Mouse (Mus musculus) ES-E14 (cell line): ENCODE measurements around the gene Olfr74. TPM values are rescaled to one million over a fixed set of nuclear protein-coding genes. Genes with fewer than 3 reads are reported as not detected.
"Not testable (repeated sequence)": the region's sequence is repeated elsewhere in the genome, so short reads cannot be mapped to it uniquely, and the experiment has no call there.

Source experiments
- DNase-seq: peaks from one replicate; pipeline ENCODE4 v3.0.0-alpha.2; 2013; ENCODE audit warnings: low read depth, low spot score
- H3K27ac ChIP-seq: 2 replicates; pipeline ENCODE4 v1.5.1; 2012; ENCODE audit warnings: low read depth, mild to moderate bottlenecking, low read length, moderate library complexity, mixed read lengths; ENCODE audit not compliant: poor library complexity, insufficient read depth, severe bottlenecking
- H3K36me3 ChIP-seq: 2 replicates; pipeline ENCODE4 v1.6.1; 2012; ENCODE audit warnings: mild to moderate bottlenecking, low read length, moderate library complexity, mixed read lengths; ENCODE audit not compliant: control insufficient read depth, poor library complexity, insufficient read depth, severe bottlenecking
- H3K4me1 ChIP-seq, 2 experiments: fragments of 150-350 bp in 1 of 2; sonication (generic) in 1 of 2; 2 replicates each; pipeline ENCODE4 v1.6.1; 2012; ENCODE audit warnings: low read length in 2 of 2, mild to moderate bottlenecking in 1 of 2, mixed read lengths in 1 of 2; ENCODE audit not compliant: control insufficient read depth in 2 of 2, insufficient read depth in 2 of 2, poor library complexity in 1 of 2
- H3K4me3 ChIP-seq, 2 experiments: fragments of 150-350 bp in 1 of 2; sonication (generic) in 1 of 2; 2 replicates each; pipeline ENCODE4 v1.5.1; 2012; ENCODE audit warnings: low read length in 2 of 2, low read depth in 1 of 2, mild to moderate bottlenecking in 1 of 2, mixed read lengths in 1 of 2; ENCODE audit not compliant: insufficient read depth in 1 of 2, poor library complexity in 1 of 2, severe bottlenecking in 1 of 2
- H3K9ac ChIP-seq: 2 replicates; pipeline ENCODE4 v1.6.1; 2012; ENCODE audit warnings: low read depth, mild to moderate bottlenecking, low read length, mixed read lengths; ENCODE audit not compliant: poor library complexity, insufficient read depth, severe bottlenecking
- H3K9me3 ChIP-seq: fragments of 150-350 bp; sonication (generic); 2 replicates; pipeline ENCODE4 v1.6.1; 2012; ENCODE audit warnings: low read depth, mild to moderate bottlenecking, low read length; ENCODE audit not compliant: control insufficient read depth, insufficient read depth
- CHD2 ChIP-seq: IDR thresholded peaks from 2 replicates; pipeline ENCODE4 v1.6.1; 2014; ENCODE audit warnings: mild to moderate bottlenecking, low read depth, low read length, inconsistent platforms
- HCFC1 ChIP-seq: IDR thresholded peaks from 2 replicates; pipeline ENCODE4 v1.6.1; 2012; ENCODE audit warnings: low read length, inconsistent platforms, borderline replicate concordance; ENCODE audit not compliant: insufficient read depth
- MAFK ChIP-seq: IDR thresholded peaks from 2 replicates; pipeline ENCODE4 v1.6.1; 2014; ENCODE audit warnings: mild to moderate bottlenecking, low read depth, low read length, inconsistent platforms; ENCODE audit not compliant: insufficient read depth
- ZC3H11A ChIP-seq: IDR thresholded peaks from 2 replicates; pipeline ENCODE4 v1.6.1; 2012; ENCODE audit warnings: low read depth, mild to moderate bottlenecking, inconsistent platforms, low read length, borderline replicate concordance
- ZNF384 ChIP-seq: IDR thresholded peaks from 2 replicates; pipeline ENCODE4 v1.6.1; 2012; ENCODE audit warnings: low read depth, low read length, inconsistent platforms
- in situ Hi-C, 2 experiments: fragments of 600-800 bp; cut with MboI; formaldehyde crosslinking; loops; one replicate each; pipeline ENCODE4 v1.15.1; 2025; ENCODE audit warnings: low sequenced_read_pairs in 2 of 2, inconsistent platforms in 1 of 2; ENCODE audit not compliant: unreplicated experiment in 2 of 2
- total RNA-seq: library from RNA; depleted of rRNA; stranded (reverse); fragments of 300-350 nt; gene quantifications from 2 replicates; pipeline ENCODE4 v1.2.3, GENCODE M21; 2012; rRNA removed

Gene Olfr74
- not detected in 2 replicates for total RNA-seq

DNA sequence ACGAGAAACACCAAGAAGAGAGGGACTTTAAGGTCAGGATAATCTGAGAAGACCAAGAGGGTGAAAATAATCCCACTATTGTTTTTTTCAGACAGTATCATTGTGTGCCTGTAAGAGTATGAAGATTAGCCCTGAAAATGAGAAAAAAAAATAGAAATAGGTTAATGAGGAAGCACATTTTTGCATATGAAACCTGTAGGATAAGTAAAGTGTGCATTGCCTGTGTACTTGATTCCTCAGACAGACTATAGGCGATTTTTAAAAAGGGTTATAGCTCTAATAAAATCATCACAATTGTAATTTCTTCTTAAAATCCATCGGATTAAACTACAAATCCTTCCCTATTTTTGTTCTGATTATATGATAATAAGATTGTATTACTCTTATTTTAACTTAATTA is at the start of gene Olfr74:
Gene Olfr74 (minus strand): TSS at position 101 of the 400 bp plus-strand sequence.
- Histone ChIP-seq H3K36me3 (no peaks in the 10 kb centered on the region), H3K4me3 (no peak within 1 kb of the TSS), H3K9ac (no peak within 1 kb of the TSS), H3K4me1 (no peaks in the 10 kb centered on the region), H3K9me3 (no peaks in the 10 kb centered on the region), H3K27ac (no peak within 1 kb of the TSS)
- DNase-seq: no peak
- TF ChIP-seq MAFK: no peak
- in situ Hi-C loops: no loop called here

DNA sequence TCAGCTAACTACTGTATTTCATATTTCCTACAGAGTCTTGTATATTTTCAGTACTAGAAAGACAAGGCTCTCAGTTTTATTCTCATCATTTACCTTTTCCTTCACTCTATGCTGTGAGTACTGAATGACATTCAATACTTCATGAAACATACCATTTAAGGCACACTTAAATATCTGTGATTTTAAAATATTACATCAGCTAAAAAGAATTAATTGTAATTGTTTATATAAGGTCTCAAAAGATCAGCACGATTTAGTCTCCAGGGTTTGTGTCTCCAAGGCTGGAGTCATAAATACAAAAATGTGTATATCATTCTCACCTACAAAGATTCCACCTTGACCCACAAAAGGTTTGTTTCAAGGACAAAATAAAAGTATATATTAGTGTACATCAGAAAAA is 48.0 kb upstream of the Olfr74 start, which contains the start of gene Olfr1161:
Gene Olfr1161 (plus strand): TSS at position 301 of the 400 bp plus-strand sequence.
- H3K9ac ChIP-seq, H3K27ac ChIP-seq, H3K4me1 ChIP-seq, DNase-seq, H3K4me3 ChIP-seq, in situ Hi-C loops, H3K9me3 ChIP-seq, H3K36me3 ChIP-seq: not testable (repeated sequence)

DNA sequence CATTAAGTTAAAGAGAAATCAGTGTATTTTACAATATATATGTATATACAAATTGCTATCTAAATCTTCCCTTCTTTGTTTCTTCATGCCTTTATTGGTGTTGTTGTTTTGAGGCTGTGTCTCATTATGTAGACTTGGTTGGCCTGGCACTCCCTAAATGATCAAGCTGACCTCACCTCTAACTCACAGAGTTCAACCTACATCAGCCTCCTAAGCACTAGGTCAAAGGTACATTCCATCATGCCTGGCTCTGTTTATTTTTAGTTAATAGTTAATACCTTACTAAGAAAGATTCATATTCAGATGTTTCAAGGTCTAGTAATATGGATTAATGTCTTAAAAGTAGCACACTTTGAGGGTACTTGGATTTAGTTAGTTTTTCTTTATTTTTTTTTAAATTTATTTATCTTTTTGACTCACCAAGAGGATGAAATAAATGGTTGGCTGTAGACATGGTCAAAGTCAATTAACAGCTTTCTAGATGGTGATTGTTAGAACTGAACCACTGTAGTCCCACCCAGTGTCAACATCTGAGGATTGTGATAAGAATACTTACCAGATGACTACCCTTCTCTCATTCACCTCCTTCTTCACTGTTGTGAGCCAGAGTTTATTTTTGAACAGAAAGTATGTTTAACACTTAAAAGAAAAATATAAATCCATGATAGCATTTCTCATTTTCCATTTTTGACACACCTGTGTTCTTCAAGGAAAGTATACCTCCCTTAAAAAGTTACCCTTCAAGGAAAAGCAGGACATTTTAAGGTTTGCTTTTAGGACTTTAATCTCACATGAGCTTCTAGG is 33.3 kb upstream of the Olfr74 start, which contains the start of gene Olfr1160:
Gene Olfr1160 (minus strand): TSS at position 754 of the 804 bp plus-strand sequence.
- H3K27ac ChIP-seq: no peak within 1 kb of the TSS

DNA sequence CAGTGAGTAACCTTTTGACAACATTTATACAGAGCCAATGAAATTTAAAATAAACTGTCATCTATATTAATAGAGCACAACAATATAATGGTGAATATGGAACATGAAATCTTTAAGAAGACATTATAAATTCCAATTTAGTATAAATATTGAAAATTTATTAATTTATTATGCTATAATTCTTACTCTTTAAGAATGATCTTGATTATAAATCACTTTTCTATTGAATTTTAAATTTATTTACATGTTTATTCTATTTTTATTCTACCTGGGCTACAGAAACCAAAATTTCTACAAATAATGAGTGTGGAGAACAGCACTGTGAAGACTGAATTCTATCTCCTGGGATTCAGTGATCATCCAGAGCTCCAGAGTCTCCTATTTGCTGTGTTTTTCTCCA is 15.3 kb upstream of the Olfr74 start, which contains the start of gene Olfr1158:
Gene Olfr1158 (plus strand): TSS at position 301 of the 400 bp plus-strand sequence.
- TF ChIP-seq HCFC1 (no peak), CHD2 (no peak), ZC3H11A (no peak), ZNF384 (no peak), MAFK (no peak)
- Histone ChIP-seq H3K9me3 (no peaks in the 10 kb centered on the region), H3K27ac (no peak within 1 kb of the TSS), H3K4me1 (no peaks in the 10 kb centered on the region), H3K36me3 (no peaks in the 10 kb centered on the region), H3K9ac (no peak within 1 kb of the TSS), H3K4me3 (no peak within 1 kb of the TSS)
- in situ Hi-C loops: no loop called here
- no peak for DNase-seq

More for the DNA sequence above, 33.3 kb upstream of the Olfr74 start, which contains the start of gene Olfr1160:
- H3K4me1 ChIP-seq: no peaks in the 10 kb centered on the region
- in situ Hi-C loops: no loop called here
- no peak within 1 kb of the TSS for H3K4me3 ChIP-seq
- no peak within 1 kb of the TSS for H3K9ac ChIP-seq
- no peak for DNase-seq
- H3K36me3 ChIP-seq: no peaks in the 10 kb centered on the region
- no peaks in the 10 kb centered on the region for H3K9me3 ChIP-seq
- TF ChIP-seq HCFC1 (no peak), ZC3H11A (no peak), CHD2 (no peak)

DNA sequence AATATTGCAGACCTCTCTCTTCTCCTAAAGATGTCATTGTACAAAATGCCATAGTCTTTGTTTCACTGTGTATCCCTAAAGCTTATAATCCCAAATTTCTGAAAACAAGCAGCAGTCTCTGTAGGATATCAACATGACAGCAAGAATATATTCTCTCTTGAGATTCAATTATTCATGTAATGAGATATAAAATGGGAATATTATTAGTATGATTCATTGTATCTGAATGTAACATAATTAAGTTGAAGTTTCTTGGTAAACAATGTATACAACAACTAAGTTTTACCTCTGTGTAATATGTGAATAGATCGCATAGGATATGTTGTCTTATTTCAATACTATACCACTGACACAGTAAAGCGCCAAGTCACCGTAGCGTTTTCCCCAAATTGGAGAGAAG is 6.3 kb downstream of the Olfr74 start, which contains the start of gene Olfr1157:
Gene Olfr1157 (minus strand): TSS at position 101 of the 400 bp plus-strand sequence.
- Histone ChIP-seq H3K9me3 (no peaks in the 10 kb centered on the region), H3K4me1 (no peaks in the 10 kb centered on the region), H3K27ac (no peak within 1 kb of the TSS), H3K36me3 (no peaks in the 10 kb centered on the region), H3K9ac (no peak within 1 kb of the TSS), H3K4me3 (no peak within 1 kb of the TSS)
- TF ChIP-seq ZC3H11A (no peak), HCFC1 (no peak), MAFK (no peak), ZNF384 (no peak), CHD2 (no peak)
- in situ Hi-C loops: no loop called here
- DNase-seq: no peak
